In the genomic region with DNA sequence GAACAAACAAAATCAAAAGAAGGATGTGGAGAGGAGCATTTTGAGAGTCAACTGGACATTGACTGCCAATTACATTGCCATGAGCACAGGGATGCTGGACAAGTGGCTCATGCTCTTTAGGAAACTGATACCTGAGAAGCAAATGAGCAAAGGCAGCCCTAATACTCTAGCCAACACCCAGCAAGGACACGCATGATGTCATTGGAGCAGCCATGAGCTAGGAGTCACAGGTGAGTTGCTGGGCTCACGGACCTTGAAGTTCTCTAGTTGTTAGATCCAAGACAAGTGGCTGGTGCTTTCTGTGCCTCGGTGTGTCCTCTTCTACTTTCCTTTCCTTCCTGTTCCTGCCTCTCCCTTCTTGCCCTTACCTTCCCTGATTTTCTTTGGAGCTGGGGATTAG, we compare ENCODE assay signal across 15 mouse cellular contexts.
"Had no signal": no experiment of that assay in that cellular context is flagged by ENCODE, and none has a peak within 500 bp of the region (broad histone marks: within the 10 kb centered on the region; RNA-seq: fewer than 3 reads in every experiment).

No protein-coding gene starts in this region.

- H3K27me3 ChIP-seq: midbrain, embryonic 15.5 days; neural tube, embryonic 12.5 days had no signal

- H3K4me2 ChIP-seq: midbrain, embryonic 11.5 days; midbrain, embryonic 15.5 days; neural tube, embryonic 12.5 days had no signal

- H3K4me1 ChIP-seq: megakaryocyte, embryonic 14.5 days; neural tube, embryonic 12.5 days had no signal

- DNase-seq: kidney, adult 11 months; kidney, postnatal 14 days; lung, postnatal 10 days; retina, postnatal 1 day; right cerebral cortex, postnatal 4 days; spleen, adult 18-20 months; thymus, adult 18-20 months; thymus, postnatal 14 days had no signal

- H3K27ac ChIP-seq: liver, embryonic 15.5 days; macrophage; midbrain, embryonic 15.5 days; neural tube, embryonic 12.5 days had no signal

- ATAC-seq: midbrain, embryonic 15.5 days had no signal

- H3K36me3 ChIP-seq: limb, embryonic 10.5 days; liver, embryonic 15.5 days; midbrain, embryonic 15.5 days; neural tube, embryonic 12.5 days had no signal

- H3K9me3 ChIP-seq: limb, embryonic 10.5 days; liver, embryonic 15.5 days; midbrain, embryonic 15.5 days; neural tube, embryonic 12.5 days had no signal

- H3K4me3 ChIP-seq: limb, embryonic 10.5 days; liver, embryonic 15.5 days; megakaryocyte, embryonic 14.5 days; midbrain, embryonic 15.5 days; neural tube, embryonic 12.5 days had no signal

- H3K9ac ChIP-seq: liver, embryonic 15.5 days; midbrain, embryonic 15.5 days; neural tube, embryonic 12.5 days had no signal
